Mouse (Mus musculus) spleen, adult 2 months (tissue): ENCODE measurements around the gene Fam160a1.

Experiments
- CTCF ChIP-seq: fragments of 200-500 bp; IDR thresholded peaks from 2 replicates; pipeline ENCODE4 v1.5.1; 2011; ENCODE audit warnings: mild to moderate bottlenecking, inconsistent platforms; ENCODE audit not compliant: insufficient read depth, insufficient read length, insufficient replicate concordance; ENCODE audit errors: extremely low read depth
- POLR2A ChIP-seq: fragments of 200-500 bp; IDR thresholded peaks from 2 replicates; pipeline ENCODE4 v1.6.1; 2011; ENCODE audit warnings: low read depth, low read length, inconsistent platforms

- TF ChIP-seq CTCF (no peak), POLR2A (no peak)
Measured at GRCm38 (mm10) chr3:85827283-85827682, 10.2 kb upstream of the Fam160a1 start.
